Mouse (Mus musculus): ENCODE measurements around the gene Srgap1. TPM values are rescaled to one million over a fixed set of nuclear protein-coding genes. Genes with fewer than 3 reads are reported as not detected.

Srgap1 gene
- polyA plus RNA-seq, 1 experiment, result 1.2 TPM

DNA sequence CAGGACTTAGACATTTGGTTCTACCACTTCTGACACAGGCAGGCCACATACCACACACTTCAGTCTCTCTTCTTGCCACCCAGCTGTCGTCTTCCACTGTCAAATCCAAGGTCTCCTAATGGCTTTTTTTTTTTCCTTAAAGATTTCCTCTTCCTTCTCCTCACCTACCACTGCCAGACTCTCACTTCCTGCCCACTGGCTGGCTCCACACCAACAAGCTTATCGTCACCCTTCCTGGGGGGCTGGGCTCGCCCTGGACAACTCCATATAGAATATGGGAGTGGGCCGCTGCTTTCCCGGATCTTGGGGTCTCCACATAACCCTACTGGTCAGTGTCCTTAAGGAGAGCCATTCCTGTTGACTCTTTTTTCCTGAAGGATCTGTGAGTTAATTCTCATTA lies 26.9 kb downstream of the Srgap1 start:
- no peak overlapping the region for H3ac ChIP-seq (ENCODE audit: control insufficient read depth, insufficient read length)
- H3K4me2 ChIP-seq (ENCODE audit: low read depth), result no peak overlapping the region
- TF ChIP-seq CEBPB (IDR thresholded peaks at IDR 0.05; ENCODE audit: insufficient read depth, poor library complexity, severe bottlenecking) (no peak), SRF (IDR thresholded peaks at IDR 0.05; ENCODE audit: control insufficient read depth, insufficient read length, low read depth) (no peak), MAX (IDR thresholded peaks at IDR 0.05; ENCODE audit: low read depth) (no peak), POLR2A (IDR thresholded peaks at IDR 0.05; ENCODE audit: insufficient read length, low read depth) (no peak), MYOD1 (IDR thresholded peaks at IDR 0.05; ENCODE audit: control insufficient read depth in 1 of 3, insufficient read length in 2 of 3, low read depth in 2 of 3) (no peak), TCF3 (IDR thresholded peaks at IDR 0.05; ENCODE audit: insufficient read length, low read depth) (no peak), REST (IDR thresholded peaks at IDR 0.05; ENCODE audit: insufficient read depth, insufficient read length) (no peak)
- H3K79me2 ChIP-seq (ENCODE audit: control insufficient read depth, insufficient read depth), result no peaks in the 10 kb centered on the region
- no peaks in the 10 kb centered on the region for H3K36me3 ChIP-seq (ENCODE audit: control insufficient read depth, insufficient read depth)
- no peak overlapping the region for H3K4me3 ChIP-seq
- H3K27me3 ChIP-seq (ENCODE audit: control insufficient read depth, insufficient read depth, insufficient read length), result no peaks in the 10 kb centered on the region

DNA sequence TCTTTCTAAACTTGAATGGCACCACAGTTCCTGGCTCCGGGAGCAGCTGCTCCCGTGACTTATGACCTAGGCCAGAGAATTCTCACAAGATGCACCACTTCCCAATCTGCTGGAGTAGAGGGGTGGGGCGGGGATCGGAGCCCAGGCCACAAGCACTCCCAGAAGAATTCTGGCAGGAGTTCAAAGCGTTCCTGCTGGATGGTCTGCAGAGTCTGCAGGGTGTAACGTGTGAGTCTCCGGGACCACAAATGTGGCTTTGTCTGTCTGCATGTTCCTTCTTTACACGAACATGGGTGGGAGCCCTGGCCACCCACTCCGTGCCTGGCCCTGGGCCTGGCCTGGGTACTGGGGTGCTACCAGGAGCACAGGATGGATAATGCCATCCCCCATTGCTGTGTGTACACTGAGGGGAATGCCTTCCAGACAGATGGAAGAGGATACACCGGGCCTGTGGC lies 28.5 kb downstream of the Srgap1 start:
- Histone ChIP-seq H3K27me3 (ENCODE audit: control insufficient read depth, insufficient read depth, insufficient read length) (no peaks in the 10 kb centered on the region), H3K4me3 (no peak overlapping the region), H3K36me3 (ENCODE audit: control insufficient read depth, insufficient read depth) (no peaks in the 10 kb centered on the region), H3K79me2 (ENCODE audit: control insufficient read depth, insufficient read depth) (no peaks in the 10 kb centered on the region), H3ac (ENCODE audit: control insufficient read depth, insufficient read length) (no peak overlapping the region), H3K4me2 (ENCODE audit: low read depth) (no peak overlapping the region)
- TF ChIP-seq TCF12 (IDR thresholded peaks at IDR 0.05; ENCODE audit: insufficient read depth, poor library complexity, severe bottlenecking), result peak; percentile 4
- TF ChIP-seq POLR2A (IDR thresholded peaks at IDR 0.05; ENCODE audit: insufficient read length, low read depth), result no peak
- TF ChIP-seq MYOG (IDR thresholded peaks at IDR 0.05; ENCODE audit: control insufficient read depth in 1 of 3, insufficient read depth in 1 of 3, insufficient read length in 2 of 3, low read depth in 2 of 3), result peak in 2 of 3 experiments; percentile 21 to 46
- TF ChIP-seq USF1 (IDR thresholded peaks at IDR 0.05; ENCODE audit: low read depth), result no peak
- peak in 1 of 3 experiments; percentile 58 for TF ChIP-seq MYOD1 (IDR thresholded peaks at IDR 0.05; ENCODE audit: control insufficient read depth in 1 of 3, insufficient read length in 2 of 3, low read depth in 2 of 3)

DNA sequence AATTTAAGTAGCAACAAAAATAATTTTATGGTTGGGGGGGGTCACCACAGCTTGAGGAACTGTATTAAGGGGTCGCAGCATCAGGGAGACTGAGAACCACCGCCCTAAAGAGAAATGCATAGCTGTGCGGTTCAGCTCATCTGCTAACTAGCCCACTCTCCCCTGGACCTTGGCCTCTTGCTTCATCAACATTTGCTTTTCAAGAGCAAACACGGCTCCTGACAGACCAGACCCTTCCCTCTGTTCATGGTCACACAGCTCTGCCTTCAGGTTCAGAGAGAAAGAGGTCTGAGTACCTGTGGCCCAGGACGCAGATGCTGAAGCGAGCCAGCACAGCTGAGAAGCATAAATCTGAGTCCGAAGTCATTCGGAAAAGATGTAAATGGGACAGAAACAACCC lies 29.4 kb downstream of the Srgap1 start:
- Histone ChIP-seq H3K36me3 (ENCODE audit: control insufficient read depth, insufficient read depth) (no peaks in the 10 kb centered on the region), H3K27me3 (ENCODE audit: control insufficient read depth, insufficient read depth, insufficient read length) (no peaks in the 10 kb centered on the region), H3K79me2 (ENCODE audit: control insufficient read depth, insufficient read depth) (no peaks in the 10 kb centered on the region), H3K4me3 (no peak overlapping the region), H3K4me2 (ENCODE audit: low read depth) (no peak overlapping the region), H3ac (ENCODE audit: control insufficient read depth, insufficient read length) (no peak overlapping the region)
- no peak for TF ChIP-seq MYOD1 (IDR thresholded peaks at IDR 0.05; ENCODE audit: control insufficient read depth in 1 of 3, insufficient read length in 2 of 3, low read depth in 2 of 3)

DNA sequence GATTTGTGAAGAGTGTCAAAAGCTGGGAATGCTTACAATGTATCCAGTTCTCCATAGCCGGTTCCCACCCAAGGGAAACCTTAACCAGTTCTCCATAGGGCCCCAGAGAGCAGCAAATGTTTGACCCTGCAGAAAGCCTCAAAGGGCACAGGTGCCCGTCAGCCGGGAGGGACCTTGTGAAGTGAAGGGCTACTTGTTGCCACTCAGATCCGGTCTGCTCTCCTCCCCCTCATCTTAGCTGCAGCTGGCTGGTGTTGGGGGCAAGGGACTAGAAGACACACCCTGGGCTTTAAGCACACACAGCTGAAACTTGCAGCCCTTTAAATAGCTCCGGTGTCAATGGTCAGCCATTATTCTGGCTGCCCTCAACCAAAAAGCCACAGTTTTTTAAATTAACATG lies 30.1 kb downstream of the Srgap1 start:
- Histone ChIP-seq H3K4me2 (ENCODE audit: low read depth) (no peak overlapping the region), H3K27me3 (ENCODE audit: control insufficient read depth, insufficient read depth, insufficient read length) (no peaks in the 10 kb centered on the region), H3K79me2 (ENCODE audit: control insufficient read depth, insufficient read depth) (no peaks in the 10 kb centered on the region), H3K4me3 (no peak overlapping the region), H3K36me3 (ENCODE audit: control insufficient read depth, insufficient read depth) (no peaks in the 10 kb centered on the region), H3ac (ENCODE audit: control insufficient read depth, insufficient read length) (no peak overlapping the region)
- TF ChIP-seq POLR2AphosphoS2 (IDR thresholded peaks at IDR 0.05; ENCODE audit: insufficient read length, low read depth) (no peak), TCF12 (IDR thresholded peaks at IDR 0.05; ENCODE audit: insufficient read depth, poor library complexity, severe bottlenecking) (peak; percentile 2), SRF (IDR thresholded peaks at IDR 0.05; ENCODE audit: control insufficient read depth, insufficient read length, low read depth) (no peak), TCF3 (IDR thresholded peaks at IDR 0.05; ENCODE audit: insufficient read length, low read depth) (peak; percentile 16), MAX (IDR thresholded peaks at IDR 0.05; ENCODE audit: low read depth) (no peak), E2F4 (IDR thresholded peaks at IDR 0.05; ENCODE audit: insufficient read depth) (no peak), POLR2A (IDR thresholded peaks at IDR 0.05; ENCODE audit: insufficient read length, low read depth) (no peak), USF1 (IDR thresholded peaks at IDR 0.05; ENCODE audit: low read depth) (no peak), REST (IDR thresholded peaks at IDR 0.05; ENCODE audit: insufficient read depth, insufficient read length) (no peak), CEBPB (IDR thresholded peaks at IDR 0.05; ENCODE audit: insufficient read depth, poor library complexity, severe bottlenecking) (no peak), MYOG (IDR thresholded peaks at IDR 0.05; ENCODE audit: control insufficient read depth in 1 of 3, insufficient read depth in 1 of 3, insufficient read length in 2 of 3, low read depth in 2 of 3) (peak; percentile 10 to 90 (median 43)), MYOD1 (IDR thresholded peaks at IDR 0.05; ENCODE audit: control insufficient read depth in 1 of 3, insufficient read length in 2 of 3, low read depth in 2 of 3) (peak in 2 of 3 experiments; percentile 30 to 88)

DNA sequence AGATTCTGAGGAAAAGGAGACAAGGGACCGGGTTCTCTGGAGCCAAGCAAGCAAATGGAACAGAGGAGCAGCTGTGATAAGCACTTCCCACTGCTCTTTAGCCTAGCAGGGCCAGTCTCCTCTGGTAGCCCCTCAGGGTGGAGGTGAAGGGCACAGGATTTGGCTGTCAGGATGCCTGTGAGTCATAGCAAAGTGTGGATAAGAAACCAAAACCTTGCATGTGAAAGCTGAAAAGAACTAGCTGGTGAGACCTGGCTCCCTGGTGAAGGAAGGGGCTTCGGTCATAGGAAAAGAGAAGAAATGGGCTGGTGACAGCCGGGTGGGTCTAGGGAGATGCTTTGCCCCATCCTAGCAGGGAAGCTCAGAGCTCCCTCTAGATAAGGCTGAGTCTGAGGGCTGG lies 30.5 kb downstream of the Srgap1 start:
- Histone ChIP-seq H3K27me3 (ENCODE audit: control insufficient read depth, insufficient read depth, insufficient read length) (no peaks in the 10 kb centered on the region), H3K4me3 (no peak overlapping the region), H3K36me3 (ENCODE audit: control insufficient read depth, insufficient read depth) (no peaks in the 10 kb centered on the region), H3K4me2 (ENCODE audit: low read depth) (no peak overlapping the region), H3K79me2 (ENCODE audit: control insufficient read depth, insufficient read depth) (no peaks in the 10 kb centered on the region), H3ac (ENCODE audit: control insufficient read depth, insufficient read length) (no peak overlapping the region)
- TF ChIP-seq MYOG (IDR thresholded peaks at IDR 0.05; ENCODE audit: control insufficient read depth in 1 of 3, insufficient read depth in 1 of 3, insufficient read length in 2 of 3, low read depth in 2 of 3), result no peak
- TF ChIP-seq POLR2A (IDR thresholded peaks at IDR 0.05; ENCODE audit: insufficient read length, low read depth), result no peak
- no peak for TF ChIP-seq USF1 (IDR thresholded peaks at IDR 0.05; ENCODE audit: low read depth)
- no peak for TF ChIP-seq CEBPB (IDR thresholded peaks at IDR 0.05; ENCODE audit: insufficient read depth, poor library complexity, severe bottlenecking)
- TF ChIP-seq E2F4 (IDR thresholded peaks at IDR 0.05; ENCODE audit: insufficient read depth), result no peak
- TF ChIP-seq MYOD1 (IDR thresholded peaks at IDR 0.05; ENCODE audit: control insufficient read depth in 1 of 3, insufficient read length in 2 of 3, low read depth in 2 of 3), result no peak
- TF ChIP-seq TCF12 (IDR thresholded peaks at IDR 0.05; ENCODE audit: insufficient read depth, poor library complexity, severe bottlenecking), result no peak
- no peak for TF ChIP-seq POLR2AphosphoS2 (IDR thresholded peaks at IDR 0.05; ENCODE audit: insufficient read length, low read depth)
- no peak for TF ChIP-seq TCF3 (IDR thresholded peaks at IDR 0.05; ENCODE audit: insufficient read length, low read depth)
- TF ChIP-seq SRF (IDR thresholded peaks at IDR 0.05; ENCODE audit: control insufficient read depth, insufficient read length, low read depth), result no peak

Data from myocyte (in vitro differentiated cells).